Mouse (Mus musculus) right cerebral cortex, postnatal 25 days (tissue): ENCODE measurements around the gene Klhl4.

Experiments used
- DNase-seq: peaks from one replicate; pipeline ENCODE4 v3.0.0; 2022

Klhl4 gene

GRCm38 (mm10) chrX:114473782-114474731 is at the start of gene Klhl4:
TSS of gene Klhl4 (plus strand) at chrX:114474333.
- DNase-seq: peak; percentile 13

GRCm38 (mm10) chrX:114484153-114484552 is 10.0 kb downstream of the Klhl4 start:
- no peak for DNase-seq

GRCm38 (mm10) chrX:114486691-114487090 is 12.6 kb downstream of the Klhl4 start:
- DNase-seq: no peak

- DNase-seq: no peak
These were observed 84.0 kb downstream of the Klhl4 start for GRCm38 (mm10) chrX:114558141-114558540.

- DNase-seq: no peak
These were observed 108.2 kb downstream of the Klhl4 start for GRCm38 (mm10) chrX:114582311-114582710.
